Mouse (Mus musculus) small intestine, adult 2 months (tissue): ENCODE measurements around the gene Sim2.

Experiments
- CTCF ChIP-seq: fragments of 200-500 bp; IDR thresholded peaks from 2 replicates; pipeline ENCODE4 v1.5.1; 2012; ENCODE audit warnings: low read depth, mild to moderate bottlenecking, control low read depth, inconsistent platforms, low read length, moderate library complexity, mixed read lengths; ENCODE audit not compliant: insufficient replicate concordance, insufficient read length; ENCODE audit errors: extremely low read depth
- POLR2A ChIP-seq: fragments of 200-500 bp; IDR thresholded peaks from 2 replicates; pipeline ENCODE4 v1.6.1; 2012; ENCODE audit warnings: low read depth, mild to moderate bottlenecking, control low read depth, inconsistent platforms, low read length, moderate library complexity

DNA sequence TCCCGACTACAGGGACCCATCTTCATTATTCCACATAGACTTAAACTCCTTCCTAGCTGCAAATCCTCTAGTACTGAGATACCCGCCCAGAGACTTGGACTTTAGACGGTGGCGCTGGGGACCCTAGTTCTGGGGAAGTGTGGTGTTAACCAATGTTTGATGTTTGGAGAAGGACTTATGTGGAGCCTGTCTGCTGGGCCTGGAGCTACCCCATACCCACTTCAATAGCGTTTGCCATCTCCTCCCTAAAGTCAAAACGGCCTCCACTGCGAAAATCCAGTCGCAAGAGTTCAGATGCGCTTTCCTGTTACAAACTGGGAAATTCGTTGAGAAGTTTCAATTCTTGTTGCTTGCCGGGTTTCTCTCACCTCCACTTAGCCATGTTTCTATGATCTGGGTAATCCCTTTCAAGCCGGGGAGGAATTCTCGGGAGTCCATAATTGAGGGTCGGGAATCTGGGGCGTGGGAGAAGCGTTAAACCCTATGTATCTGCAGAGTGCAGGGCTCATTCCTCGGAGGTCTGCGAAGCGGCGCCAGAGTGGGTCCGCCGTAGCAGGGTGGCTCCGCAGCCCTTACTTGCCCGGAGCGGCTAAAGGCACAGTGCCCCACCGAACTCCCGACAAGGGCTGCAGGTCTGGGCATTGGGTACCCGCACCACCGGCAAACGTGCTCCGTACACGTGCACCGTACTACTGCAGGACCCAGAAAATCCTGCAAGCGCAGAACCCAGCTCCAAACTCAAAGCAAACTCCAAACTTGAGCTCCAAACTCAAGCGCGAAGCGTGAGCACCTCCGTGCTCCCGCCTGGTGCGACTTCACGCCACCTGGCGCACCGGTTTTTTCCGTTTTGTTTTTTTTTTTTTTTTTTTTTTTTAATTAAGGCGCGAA is 1.5 kb upstream of the Sim2 start:
- no peak for TF ChIP-seq POLR2A
- TF ChIP-seq CTCF = no peak
